Mouse (Mus musculus): ENCODE measurements at regions not wholly inside any gene's neighbourhood (a gene's known extent, or its start where the extent isn't known, plus 50 kb on each side); places are given as distances from the start of the nearest gene placed in this dataset.

DNA sequence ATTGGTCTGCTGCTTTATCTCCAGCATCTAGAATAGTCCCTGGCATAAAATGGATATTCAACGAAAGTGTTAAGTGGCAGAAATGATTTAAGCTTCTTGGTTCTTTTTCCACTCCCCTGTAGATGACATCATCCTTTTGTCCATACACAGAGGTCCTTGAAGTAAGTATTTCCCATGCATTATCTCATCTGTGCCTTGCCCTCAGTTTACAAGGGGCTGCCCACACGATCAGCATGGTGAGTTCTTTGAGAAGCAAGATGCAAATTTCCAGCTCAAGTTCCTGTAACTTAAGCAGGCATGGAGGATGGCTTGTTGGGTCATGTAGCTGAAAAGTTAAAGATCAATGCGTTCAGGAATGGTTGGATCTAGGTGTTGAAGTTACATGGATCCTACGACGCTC lies 265.5 kb downstream of the Tox3 start:
- Histone ChIP-seq H3K9ac (no peak overlapping the region), H3K4me3 (ENCODE audit: low read depth, low read length) (no peak overlapping the region), H3K9me3 (ENCODE audit: low read length) (no peaks in the 10 kb centered on the region), H3K4me2 (ENCODE audit: low read depth) (no peak overlapping the region), H3K27ac (ENCODE audit: low read depth, low read length) (no peak overlapping the region), H3K4me1 (ENCODE audit: insufficient read depth) (no peaks in the 10 kb centered on the region), H3K36me3 (ENCODE audit: insufficient read depth) (no peaks in the 10 kb centered on the region), H3K27me3 (ENCODE audit: insufficient read depth, low read length) (no peaks in the 10 kb centered on the region)
- WGBS, result 76% methylated on average over 5 of the region's 5 CpGs
- ATAC-seq (no peak), DNase-seq (no peak)
- no peak for TF ChIP-seq CTCF (IDR thresholded peaks at IDR 0.05; ENCODE audit: low read depth)

DNA sequence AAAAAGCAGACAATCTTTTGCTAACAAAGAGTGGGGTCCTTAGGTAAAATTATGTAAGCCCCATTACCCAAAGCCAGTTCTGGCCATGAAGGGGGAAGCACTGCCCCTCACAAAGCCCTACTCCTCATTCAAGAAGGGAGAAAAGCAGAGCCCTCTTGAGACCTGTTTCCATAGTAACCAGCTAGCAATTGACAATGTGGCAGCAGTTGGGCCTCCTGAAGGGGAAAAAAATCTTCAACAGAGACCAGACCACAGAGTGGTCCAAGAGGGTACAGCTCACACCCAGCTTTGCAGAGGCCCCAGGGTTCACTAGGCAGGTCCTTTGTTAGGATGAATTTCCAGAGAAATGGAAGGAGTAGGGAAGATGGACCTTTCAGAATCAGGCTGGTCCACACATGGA lies 271.8 kb downstream of the Tox3 start:
- H3K4me2 ChIP-seq (ENCODE audit: low read depth), result no peak overlapping the region
- H3K9me3 ChIP-seq (ENCODE audit: low read length), result no peaks in the 10 kb centered on the region
- H3K9ac ChIP-seq, result no peak overlapping the region
- ATAC-seq, result peak; percentile 80
- H3K27me3 ChIP-seq (ENCODE audit: insufficient read depth, low read length), result no peaks in the 10 kb centered on the region
- DNase-seq, result peak; percentile 70
- H3K4me3 ChIP-seq (ENCODE audit: low read depth, low read length), result no peak overlapping the region
- H3K27ac ChIP-seq (ENCODE audit: low read depth, low read length), result peak overlapping the region; percentile 47
- TF ChIP-seq CTCF (IDR thresholded peaks at IDR 0.05; ENCODE audit: low read depth), result no peak
- no peaks in the 10 kb centered on the region for H3K36me3 ChIP-seq (ENCODE audit: insufficient read depth)
- peaks cover 15% of the 10 kb centered on the region for H3K4me1 ChIP-seq (ENCODE audit: insufficient read depth)

DNA sequence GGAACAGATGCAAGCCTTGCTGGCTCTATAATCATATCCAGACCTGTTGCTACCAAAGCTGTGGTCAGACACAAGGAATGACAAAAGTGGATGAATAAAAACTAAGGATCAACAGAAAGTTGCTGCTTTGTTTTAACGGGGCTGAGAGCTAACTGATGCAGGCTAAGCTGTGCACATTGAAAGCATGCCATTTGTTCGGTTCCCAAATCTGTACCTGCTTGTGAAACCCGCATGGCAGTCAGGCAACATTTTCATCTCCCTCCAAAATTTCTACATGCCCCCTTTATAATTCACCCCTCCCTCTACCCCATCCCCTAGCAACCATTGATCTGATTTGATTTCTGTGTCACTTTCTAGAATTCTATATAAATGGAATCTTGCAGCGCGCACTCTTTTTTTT lies 272.3 kb downstream of the Tox3 start:
- no peak; the same call in 1 of the 2 replicates for ATAC-seq

DNA sequence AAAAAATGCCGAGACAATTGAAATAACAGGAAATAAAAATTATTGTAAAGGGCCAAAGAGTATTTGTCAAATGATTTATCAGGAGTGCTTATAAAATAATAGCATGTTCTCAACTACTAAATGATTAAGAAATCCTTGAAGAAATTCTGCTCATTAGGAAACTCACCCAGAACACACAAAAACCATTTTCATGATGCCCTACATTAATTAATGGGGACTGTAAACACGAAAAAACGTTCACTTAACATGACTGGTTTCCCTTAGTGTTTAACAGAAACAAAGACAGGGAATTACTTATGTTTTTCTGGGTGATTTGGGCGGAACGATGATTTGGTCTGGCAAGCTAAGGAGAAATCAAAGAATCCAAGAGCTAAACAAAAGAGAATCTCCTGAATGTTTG lies 278.1 kb downstream of the Tox3 start:
- Histone ChIP-seq H3K4me1 (ENCODE audit: insufficient read depth) (peaks cover 16% of the 10 kb centered on the region), H3K27ac (ENCODE audit: low read depth, low read length) (0 out of 2 replicates have a peak overlapping the region, but pooled peaks have one; percentile 6), H3K4me3 (ENCODE audit: low read depth, low read length) (no peak overlapping the region), H3K27me3 (ENCODE audit: insufficient read depth, low read length) (no peaks in the 10 kb centered on the region), H3K9ac (no peak overlapping the region), H3K36me3 (ENCODE audit: insufficient read depth) (no peaks in the 10 kb centered on the region), H3K9me3 (ENCODE audit: low read length) (no peaks in the 10 kb centered on the region), H3K4me2 (ENCODE audit: low read depth) (no peak overlapping the region)
- DNase-seq (no peak), ATAC-seq (no peak)
- WGBS, result 8% methylated on average over 5 of the region's 5 CpGs
- TF ChIP-seq CTCF (IDR thresholded peaks at IDR 0.05; ENCODE audit: low read depth), result no peak

More for the DNA sequence above, 272.3 kb downstream of the Tox3 start:
- Histone ChIP-seq H3K27me3 (ENCODE audit: insufficient read depth, low read length) (no peaks in the 10 kb centered on the region), H3K27ac (ENCODE audit: low read depth, low read length) (peak overlapping the region; percentile 47; the same call in 1 of the 2 replicates), H3K4me2 (ENCODE audit: low read depth) (no peak overlapping the region), H3K36me3 (ENCODE audit: insufficient read depth) (no peaks in the 10 kb centered on the region), H3K9me3 (ENCODE audit: low read length) (no peaks in the 10 kb centered on the region), H3K9ac (no peak overlapping the region), H3K4me3 (ENCODE audit: low read depth, low read length) (no peak overlapping the region), H3K4me1 (ENCODE audit: insufficient read depth) (peaks cover 15% of the 10 kb centered on the region)
- peak; percentile 41 for DNase-seq
- 16% methylated on average over 5 of the region's 5 CpGs for WGBS
- TF ChIP-seq CTCF (IDR thresholded peaks at IDR 0.05; ENCODE audit: low read depth), result no peak

DNA sequence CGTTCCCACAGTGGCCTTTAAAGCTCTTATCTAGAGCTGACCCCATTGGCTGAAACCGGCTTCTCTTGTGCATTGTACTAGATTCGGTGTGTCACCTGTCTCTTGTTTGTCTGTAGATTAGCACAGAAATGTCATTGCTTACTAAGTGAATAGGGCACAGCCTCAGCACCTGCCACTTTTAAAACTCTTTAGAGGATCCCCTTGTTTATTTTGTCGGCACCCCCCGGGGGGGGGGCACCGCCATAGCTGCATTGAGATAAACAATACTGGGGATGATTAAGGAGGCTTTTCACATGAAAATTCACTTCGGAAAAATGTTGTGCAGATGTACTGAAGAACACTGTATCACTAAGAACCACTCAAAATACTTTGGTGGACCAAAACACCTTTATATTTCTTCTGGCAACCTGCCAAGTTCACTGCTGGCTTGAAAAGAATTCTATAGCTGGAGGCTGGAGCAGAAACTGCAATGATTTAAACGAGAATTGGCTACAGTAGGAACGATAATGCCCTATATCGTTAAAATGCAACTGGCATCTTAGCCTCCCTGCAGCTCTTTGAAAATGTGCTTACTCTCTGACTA lies 278.6 kb downstream of the Tox3 start:
- Histone ChIP-seq H3K27ac (ENCODE audit: low read depth, low read length) (0 out of 2 replicates have a peak overlapping the region, but pooled peaks have one; percentile 11), H3K4me1 (ENCODE audit: insufficient read depth) (peaks cover 16% of the 10 kb centered on the region), H3K9me3 (ENCODE audit: low read length) (no peaks in the 10 kb centered on the region), H3K27me3 (ENCODE audit: insufficient read depth, low read length) (no peaks in the 10 kb centered on the region), H3K4me3 (ENCODE audit: low read depth, low read length) (no peak overlapping the region), H3K4me2 (ENCODE audit: low read depth) (no peak overlapping the region), H3K9ac (no peak overlapping the region), H3K36me3 (ENCODE audit: insufficient read depth) (no peaks in the 10 kb centered on the region)
- ATAC-seq, result no peak
- peak; percentile 56 for DNase-seq
- TF ChIP-seq CTCF (IDR thresholded peaks at IDR 0.05; ENCODE audit: low read depth), result no peak
- WGBS, result 3% methylated on average over 10 of the region's 10 CpGs

DNA sequence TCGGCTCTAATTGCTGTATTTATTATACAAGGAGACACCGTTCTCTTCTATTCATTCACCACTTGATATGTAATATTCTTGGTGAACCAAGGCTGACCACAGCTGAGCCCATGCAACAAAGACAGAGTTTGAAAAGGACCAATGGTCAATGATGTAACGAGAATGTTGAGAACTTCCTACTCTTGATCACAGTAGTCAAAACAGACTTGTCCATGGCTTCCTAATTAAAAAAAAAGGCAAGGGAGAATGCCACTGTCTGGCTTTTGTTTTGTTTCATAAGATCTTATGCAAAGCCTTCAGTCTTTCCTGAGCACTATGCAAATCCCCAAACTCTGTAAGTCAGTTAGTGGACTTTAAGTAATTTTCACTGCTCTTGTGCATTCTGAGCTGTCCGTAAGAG lies 279.7 kb downstream of the Tox3 start:
- H3K4me2 ChIP-seq (ENCODE audit: low read depth), result no peak overlapping the region
- no peak overlapping the region for H3K4me3 ChIP-seq (ENCODE audit: low read depth, low read length)
- no peak overlapping the region for H3K27ac ChIP-seq (ENCODE audit: low read depth, low read length)
- H3K27me3 ChIP-seq (ENCODE audit: insufficient read depth, low read length), result no peaks in the 10 kb centered on the region
- no peaks in the 10 kb centered on the region for H3K36me3 ChIP-seq (ENCODE audit: insufficient read depth)
- DNase-seq, result no peak
- no peak for TF ChIP-seq CTCF (IDR thresholded peaks at IDR 0.05; ENCODE audit: low read depth)
- no peak overlapping the region for H3K9ac ChIP-seq
- peaks cover 16% of the 10 kb centered on the region for H3K4me1 ChIP-seq (ENCODE audit: insufficient read depth)
- no peak for ATAC-seq
- H3K9me3 ChIP-seq (ENCODE audit: low read length), result no peaks in the 10 kb centered on the region
- 32% methylated on average over 4 of the region's 4 CpGs for WGBS

DNA sequence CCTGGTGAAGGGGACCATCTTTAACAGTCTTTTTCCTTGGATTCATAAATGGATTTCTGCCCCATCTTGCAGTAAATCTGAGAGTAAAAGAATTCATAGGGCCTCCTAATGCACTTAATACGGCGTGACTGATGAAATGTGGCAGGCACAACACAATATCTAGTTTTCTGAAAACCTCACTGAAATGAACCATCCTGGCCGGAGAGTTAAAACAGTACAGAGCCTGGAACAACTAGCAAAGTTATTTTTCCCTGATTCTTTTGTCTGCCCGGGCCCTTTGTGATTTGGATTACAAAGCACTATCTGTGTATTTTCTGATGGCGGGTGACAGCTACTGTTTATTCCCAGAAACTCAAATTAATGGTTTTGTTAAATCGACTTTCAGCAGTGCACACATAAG lies 283.8 kb downstream of the Tox3 start:
- no peak for DNase-seq
- no peaks in the 10 kb centered on the region for H3K9me3 ChIP-seq (ENCODE audit: low read length)
- WGBS, result 29% methylated on average over 6 of the region's 6 CpGs
- H3K4me1 ChIP-seq (ENCODE audit: insufficient read depth), result peaks cover 5% of the 10 kb centered on the region; the same call in 1 of the 2 replicates
- ATAC-seq, result no peak
- H3K4me2 ChIP-seq (ENCODE audit: low read depth), result no peak overlapping the region
- no peak overlapping the region for H3K4me3 ChIP-seq (ENCODE audit: low read depth, low read length)
- no peak overlapping the region for H3K27ac ChIP-seq (ENCODE audit: low read depth, low read length)
- H3K9ac ChIP-seq, result no peak overlapping the region
- no peaks in the 10 kb centered on the region for H3K27me3 ChIP-seq (ENCODE audit: insufficient read depth, low read length)
- no peak for TF ChIP-seq CTCF (IDR thresholded peaks at IDR 0.05; ENCODE audit: low read depth)
- no peaks in the 10 kb centered on the region for H3K36me3 ChIP-seq (ENCODE audit: insufficient read depth)

Data from forebrain, postnatal 0 days (tissue).